Mouse (Mus musculus) lung, adult 18-20 months (tissue): Measurements from ENCODE around the gene Usmg5.

Experiments
- DNase-seq, 2 experiments: peaks; one replicate each; pipeline ENCODE4 v3.0.0; 2022; ENCODE audit warnings: mixed read lengths in 2 of 2

Usmg5 gene

GRCm38 (mm10) chr19:47053471-47053870 lies 37.0 kb downstream of the Usmg5 start:
- DNase-seq, result no peak

DNA sequence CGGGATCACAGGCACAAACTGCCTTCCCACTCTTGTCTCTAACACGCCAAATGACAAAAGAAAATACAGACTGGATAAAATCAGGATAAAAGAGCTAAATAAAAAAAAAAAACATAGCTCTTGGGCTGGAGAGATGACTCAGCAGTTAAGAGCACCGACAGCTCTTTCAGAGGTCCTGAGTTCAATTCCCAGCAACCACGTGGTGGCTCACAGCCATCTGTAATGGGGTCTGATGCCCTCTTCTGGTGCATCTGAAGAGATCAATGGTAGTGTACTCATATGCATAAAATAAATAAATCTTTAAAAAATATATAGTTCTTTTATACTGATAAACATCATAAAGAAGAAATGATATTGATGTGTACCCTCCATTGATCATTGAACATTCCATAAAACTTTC lies 37.5 kb downstream of the Usmg5 start:
- DNase-seq, result no peak

DNA sequence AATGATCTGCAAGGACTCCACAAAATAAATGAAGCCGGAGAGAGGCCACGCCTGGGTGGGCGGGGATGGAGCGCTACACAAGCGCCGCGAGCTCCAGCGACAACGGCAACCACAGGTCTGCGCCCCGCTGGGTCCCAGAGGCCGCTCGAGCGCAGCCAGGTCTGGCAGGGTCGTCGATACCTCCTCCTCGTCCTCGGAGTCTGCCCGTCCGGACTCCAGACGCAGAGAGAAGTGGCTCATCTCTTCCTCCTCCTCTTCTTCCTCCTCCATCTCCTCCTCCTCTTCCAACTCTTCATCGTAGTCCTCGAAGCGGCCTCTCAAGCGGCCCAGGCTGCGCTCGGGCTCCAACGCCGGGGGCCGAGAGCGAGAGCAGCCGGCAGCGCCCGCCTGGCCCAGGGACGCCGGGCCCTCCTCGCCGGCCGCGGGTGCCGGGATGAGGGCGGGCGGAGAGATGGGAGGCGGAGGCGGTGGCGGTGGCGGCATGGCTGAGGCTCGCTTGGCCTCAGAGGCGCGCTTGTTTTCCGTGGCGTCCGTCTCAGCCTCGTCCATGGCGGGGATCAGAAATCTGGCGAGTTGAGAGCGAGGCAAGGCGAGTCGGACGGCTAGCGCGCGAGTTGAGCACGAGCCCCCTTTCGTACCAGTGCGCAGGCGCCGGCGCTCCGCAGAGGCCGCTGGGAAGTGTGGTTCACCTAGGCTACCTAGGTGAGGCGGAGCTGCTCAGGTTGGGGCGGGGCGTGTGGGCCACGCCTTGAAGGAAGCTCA lies 40.0 kb downstream of the Usmg5 start, which contains the start of gene Pcgf6:
TSS of gene Pcgf6 (minus strand) at position 636 of the 762 bp plus-strand sequence.
- peak; percentile 83 to 86 for DNase-seq

- DNase-seq, result no peak
Measured at GRCm38 (mm10) chr19:47049840-47050239, 40.6 kb downstream of the Usmg5 start.

DNA sequence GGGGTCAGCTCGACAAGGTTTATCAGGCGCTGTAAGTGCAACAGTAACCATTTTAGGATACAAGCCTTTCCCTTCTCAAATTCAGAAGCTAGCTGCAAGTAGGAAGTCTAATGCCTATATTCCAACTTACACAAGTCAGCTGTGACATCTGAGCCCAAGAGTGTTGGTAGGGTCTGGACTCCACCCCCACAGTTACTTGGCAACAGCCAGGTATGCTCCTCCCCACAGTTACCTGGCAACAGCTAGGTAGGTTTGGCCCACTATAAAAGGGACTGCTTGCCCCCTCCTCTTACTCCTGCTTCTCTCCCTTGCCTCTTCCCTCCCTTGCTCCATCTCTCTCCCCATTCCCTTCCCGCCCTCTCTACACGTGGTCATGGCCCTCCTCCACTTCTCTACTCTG lies 41.4 kb downstream of the Usmg5 start:
- peak in 1 of 2 experiments; percentile 25 for DNase-seq

DNA sequence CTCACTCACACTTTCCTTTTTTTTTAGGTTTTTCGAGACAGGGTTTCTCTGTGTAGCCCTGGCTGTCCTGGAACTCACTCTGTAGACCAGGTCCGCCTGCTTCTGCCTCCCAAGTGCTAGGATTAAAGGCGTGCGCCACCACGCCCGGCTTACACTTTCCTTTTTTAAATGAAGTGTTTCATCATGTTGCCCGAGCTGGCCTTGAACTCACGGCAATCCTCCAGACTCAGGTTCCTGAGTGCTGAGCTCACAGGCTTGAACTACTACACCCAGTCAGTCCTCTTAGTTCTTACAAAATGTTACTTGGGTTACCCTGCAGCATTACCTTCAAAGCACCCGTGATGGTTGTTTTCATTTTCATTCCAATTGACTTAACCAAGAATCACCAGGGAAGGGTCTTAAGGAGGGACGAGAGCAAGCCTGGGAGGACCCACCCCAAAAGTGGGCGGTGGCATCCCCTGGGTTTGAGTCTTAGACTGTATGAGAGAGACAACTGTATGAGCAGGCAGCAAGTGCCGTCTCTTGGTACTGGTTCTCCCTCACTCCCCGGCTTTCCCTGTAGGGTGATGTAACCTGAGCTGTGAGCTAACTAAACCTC lies 43.1 kb downstream of the Usmg5 start:
- no peak for DNase-seq

- DNase-seq, result no peak
Measured at GRCm38 (mm10) chr19:47046343-47046742, 44.1 kb downstream of the Usmg5 start.

DNA sequence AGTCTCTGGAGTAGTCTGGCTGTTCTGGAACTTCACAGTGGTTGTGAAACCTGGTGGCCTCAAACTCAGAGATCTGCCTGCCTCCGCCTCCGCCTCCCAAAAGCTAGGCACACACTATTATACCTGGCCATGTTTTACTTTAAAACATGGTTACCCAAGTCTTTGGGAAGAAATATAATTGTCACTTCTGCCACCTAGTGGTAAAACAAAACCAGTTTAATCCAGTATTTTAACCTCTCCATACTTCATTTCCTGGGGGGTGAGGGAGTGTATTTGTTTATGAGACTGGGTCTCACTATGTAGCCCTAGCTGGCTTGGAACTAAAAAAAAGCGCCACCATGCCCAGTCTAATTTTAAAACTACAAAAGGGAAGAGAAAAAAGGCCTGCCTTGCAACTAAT lies 46.8 kb downstream of the Usmg5 start:
- DNase-seq, result no peak

DNA sequence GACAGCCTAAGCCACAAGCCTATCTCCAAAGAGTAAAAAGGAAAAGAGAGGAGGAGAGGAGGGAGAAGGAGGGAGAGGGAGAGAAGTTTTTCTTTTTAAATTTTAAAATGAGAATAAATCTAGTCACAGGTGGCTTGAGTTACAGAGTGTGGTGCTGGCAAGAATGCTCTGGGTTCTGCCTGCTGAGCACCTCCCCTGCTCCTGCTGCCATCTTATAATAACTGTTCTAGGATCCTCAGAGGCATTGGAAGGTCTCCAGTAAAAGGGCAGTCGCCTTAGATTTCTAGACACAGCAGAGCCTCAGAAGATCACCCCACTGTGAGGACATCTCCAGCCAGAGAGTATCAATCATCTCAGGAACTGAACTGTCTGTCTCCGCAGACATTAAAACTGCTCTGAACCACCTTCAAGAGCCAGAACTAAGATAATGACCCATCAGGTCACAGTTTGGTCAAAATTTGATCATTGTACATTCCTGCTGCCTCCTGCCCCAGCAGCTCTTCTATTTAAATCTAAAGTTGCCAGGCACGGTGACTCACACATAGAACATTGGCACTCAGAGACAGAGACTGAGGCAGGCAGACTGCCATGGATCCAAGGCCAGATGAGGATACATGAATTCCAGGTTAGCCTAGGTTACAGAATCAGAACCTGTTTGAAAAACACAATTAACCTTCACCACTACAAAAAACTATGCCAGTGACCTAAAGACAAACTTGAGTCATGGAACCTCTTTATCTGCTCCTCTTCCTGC lies 49.5 kb downstream of the Usmg5 start:
- no peak for DNase-seq

GRCm38 (mm10) chr19:47036596-47036995 lies 53.9 kb downstream of the Usmg5 start:
- DNase-seq, result no peak

GRCm38 (mm10) chr19:47034916-47035315 lies 55.5 kb downstream of the Usmg5 start:
- no peak for DNase-seq
